Mouse (Mus musculus) intestine, embryonic 15.5 days (tissue): ENCODE results near the gene Cdt1. TPM values are rescaled to one million over a fixed set of nuclear protein-coding genes. Genes with fewer than 3 reads are reported as not detected.

Experiments used
- ATAC-seq: fragments of 200-750 bp; cut with Nextera tagmentation; 2 replicates; pipeline ENCODE4 v1.8.0; 2017; ENCODE audit warnings: moderate TSS enrichment, moderate library complexity
- H3K27ac ChIP-seq: fragments of 300-500 bp; sonication (generic); 2 replicates; pipeline ENCODE4 v1.5.1; 2015; ENCODE audit warnings: mild to moderate bottlenecking, inconsistent platforms
- H3K27me3 ChIP-seq: fragments of 300-500 bp; sonication (generic); replicated peaks from 2 replicates; pipeline ENCODE4 v1.6.1; 2015; ENCODE audit warnings: inconsistent platforms
- H3K36me3 ChIP-seq: fragments of 300-500 bp; sonication (generic); 2 replicates; pipeline ENCODE4 v1.6.1; 2015; ENCODE audit warnings: inconsistent platforms
- H3K4me1 ChIP-seq: fragments of 300-500 bp; sonication (generic); replicated peaks from 2 replicates; pipeline ENCODE4 v1.6.1; 2015; ENCODE audit warnings: inconsistent platforms
- H3K4me2 ChIP-seq: fragments of 300-500 bp; sonication (generic); replicated peaks from 2 replicates; pipeline ENCODE4 v1.6.1; 2015; ENCODE audit warnings: mild to moderate bottlenecking, inconsistent platforms
- H3K4me3 ChIP-seq: fragments of 300-500 bp; sonication (generic); replicated peaks from 2 replicates; pipeline ENCODE4 v1.5.1; 2015; ENCODE audit warnings: inconsistent platforms
- H3K9ac ChIP-seq: fragments of 300-500 bp; sonication (generic); 2 replicates; pipeline ENCODE4 v1.6.1; 2015; ENCODE audit warnings: inconsistent platforms
- H3K9me3 ChIP-seq: fragments of 300-500 bp; sonication (generic); 2 replicates; pipeline ENCODE4 v1.6.1; 2016; ENCODE audit warnings: inconsistent platforms
- WGBS: fragments of 180-500 bp; shearing (Covaris S2); methylation state at CpG from one replicate; pipeline ENCODE4 v1.1.7; 2015; 5-methylcytosine and 5-hydroxymethylcytosine counted together
- polyA plus RNA-seq: library from polyadenylated mRNA; unstranded; fragments of >200 nt; fragmentation: Nextera tagmentation; extraction: Ambion mirVana; gene quantifications from 2 replicates; pipeline ENCODE4 v1.2.1, GENCODE M21; 2015

The Cdt1 gene
- polyA plus RNA-seq, 1 experiment from 2014 or later = 41.8 TPM

DNA sequence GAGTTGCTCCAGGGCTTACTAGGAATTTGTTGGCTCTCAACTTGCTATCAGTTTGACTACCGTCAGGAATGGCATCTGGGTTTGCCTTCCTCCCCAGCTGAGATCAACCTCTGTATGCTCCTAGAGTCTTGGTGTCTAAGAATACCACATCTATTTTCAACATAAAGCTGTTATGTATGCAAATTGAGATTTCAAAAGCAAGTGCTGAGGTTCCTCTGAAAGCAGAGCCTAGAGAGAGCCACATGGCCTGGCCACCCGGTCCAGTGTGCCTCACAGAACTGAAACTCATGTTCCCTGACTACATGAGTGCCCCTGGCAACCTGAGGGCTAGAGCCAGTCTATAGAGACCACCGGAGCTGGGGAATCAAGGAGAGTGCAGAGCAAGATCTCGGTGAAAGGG is 37.6 kb downstream of the Cdt1 start:
- H3K4me1 ChIP-seq = 0 out of 2 replicates have a peak, but pooled peaks cover 4% of the 10 kb centered on the region
- H3K27ac ChIP-seq = no peak overlapping the region
- H3K9me3 ChIP-seq = no peaks in the 10 kb centered on the region
- H3K4me3 ChIP-seq = no peak overlapping the region
- no peak for ATAC-seq
- WGBS = 77% methylated on average over 4 of the region's 4 CpGs
- H3K4me2 ChIP-seq = no peak overlapping the region
- H3K9ac ChIP-seq = no peak overlapping the region
- H3K36me3 ChIP-seq = no peaks in the 10 kb centered on the region; the same call in 1 of the 2 replicates
- no peaks in the 10 kb centered on the region for H3K27me3 ChIP-seq

DNA sequence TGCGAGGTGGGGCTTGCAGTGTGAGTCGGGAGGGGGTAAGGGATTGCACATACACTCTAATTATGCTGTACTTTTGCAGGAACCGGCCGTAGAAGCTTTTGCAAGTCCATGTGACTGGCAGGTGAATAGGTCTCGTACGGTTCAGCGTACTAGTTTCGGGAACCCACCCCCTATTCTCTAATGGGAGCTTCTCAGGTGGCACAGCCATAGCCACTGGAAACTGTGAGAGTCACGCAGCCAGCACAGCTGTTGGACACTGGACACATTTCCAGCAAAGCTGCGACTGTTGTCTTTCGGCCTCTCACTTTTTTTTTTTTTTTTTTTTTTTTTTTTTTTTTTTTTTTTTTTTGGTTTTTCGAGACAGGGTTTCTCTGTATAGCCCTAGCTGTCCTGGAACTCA is 39.0 kb downstream of the Cdt1 start:
- Histone ChIP-seq H3K4me3 (no peak overlapping the region), H3K36me3 (no peaks in the 10 kb centered on the region), H3K9me3 (no peaks in the 10 kb centered on the region), H3K27ac (no peak overlapping the region), H3K27me3 (no peaks in the 10 kb centered on the region), H3K4me1 (0 out of 2 replicates have a peak, but pooled peaks cover 7% of the 10 kb centered on the region), H3K4me2 (no peak overlapping the region), H3K9ac (no peak overlapping the region)
- no peak for ATAC-seq
- 83% methylated on average over 11 of the region's 12 CpGs for WGBS

DNA sequence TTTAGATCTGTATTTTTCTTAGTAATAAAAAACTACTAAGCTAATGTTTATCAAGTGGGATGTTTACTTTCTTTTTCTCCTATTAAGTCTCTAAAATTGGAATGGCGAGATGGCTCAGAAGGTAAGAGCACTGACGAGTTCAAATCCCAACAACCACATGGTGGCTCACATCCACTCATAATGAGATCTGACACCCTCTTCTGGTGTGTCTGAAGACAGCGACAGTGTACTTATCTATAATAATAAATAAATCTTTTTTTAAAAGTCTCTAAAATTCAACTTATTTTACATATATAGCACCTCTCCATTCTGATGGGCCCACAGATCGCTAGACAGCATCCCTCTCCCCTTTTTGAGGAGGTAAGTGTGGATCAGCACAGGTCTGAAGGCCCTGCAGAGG is 42.4 kb downstream of the Cdt1 start:
- peak overlapping the region; percentile 83 for H3K4me2 ChIP-seq
- ATAC-seq = no peak
- H3K4me3 ChIP-seq = peak overlapping the region; percentile 60; the same call in 1 of the 2 replicates
- H3K9ac ChIP-seq = no peak overlapping the region
- no peaks in the 10 kb centered on the region for H3K27me3 ChIP-seq
- H3K4me1 ChIP-seq = peaks cover 18% of the 10 kb centered on the region
- no peaks in the 10 kb centered on the region for H3K9me3 ChIP-seq
- H3K36me3 ChIP-seq = peaks cover 2% of the 10 kb centered on the region; the same call in 1 of the 2 replicates
- H3K27ac ChIP-seq = no peak overlapping the region
- 61% methylated on average over 4 of the region's 4 CpGs for WGBS

GRCm38 (mm10) chr8:122610612-122611277 is 42.9 kb downstream of the Cdt1 start:
- Histone ChIP-seq H3K4me3 (peak overlapping the region; percentile 60), H3K9ac (peak overlapping the region; percentile 65), H3K9me3 (no peaks in the 10 kb centered on the region), H3K27ac (peak overlapping the region; percentile 58; the same call in 1 of the 2 replicates), H3K4me1 (peaks cover 20% of the 10 kb centered on the region), H3K4me2 (peak overlapping the region; percentile 83), H3K27me3 (no peaks in the 10 kb centered on the region), H3K36me3 (peaks cover 2% of the 10 kb centered on the region; the same call in 1 of the 2 replicates)
- WGBS = 5% methylated on average over 20 of the region's 20 CpGs
- ATAC-seq = peak; percentile 3

DNA sequence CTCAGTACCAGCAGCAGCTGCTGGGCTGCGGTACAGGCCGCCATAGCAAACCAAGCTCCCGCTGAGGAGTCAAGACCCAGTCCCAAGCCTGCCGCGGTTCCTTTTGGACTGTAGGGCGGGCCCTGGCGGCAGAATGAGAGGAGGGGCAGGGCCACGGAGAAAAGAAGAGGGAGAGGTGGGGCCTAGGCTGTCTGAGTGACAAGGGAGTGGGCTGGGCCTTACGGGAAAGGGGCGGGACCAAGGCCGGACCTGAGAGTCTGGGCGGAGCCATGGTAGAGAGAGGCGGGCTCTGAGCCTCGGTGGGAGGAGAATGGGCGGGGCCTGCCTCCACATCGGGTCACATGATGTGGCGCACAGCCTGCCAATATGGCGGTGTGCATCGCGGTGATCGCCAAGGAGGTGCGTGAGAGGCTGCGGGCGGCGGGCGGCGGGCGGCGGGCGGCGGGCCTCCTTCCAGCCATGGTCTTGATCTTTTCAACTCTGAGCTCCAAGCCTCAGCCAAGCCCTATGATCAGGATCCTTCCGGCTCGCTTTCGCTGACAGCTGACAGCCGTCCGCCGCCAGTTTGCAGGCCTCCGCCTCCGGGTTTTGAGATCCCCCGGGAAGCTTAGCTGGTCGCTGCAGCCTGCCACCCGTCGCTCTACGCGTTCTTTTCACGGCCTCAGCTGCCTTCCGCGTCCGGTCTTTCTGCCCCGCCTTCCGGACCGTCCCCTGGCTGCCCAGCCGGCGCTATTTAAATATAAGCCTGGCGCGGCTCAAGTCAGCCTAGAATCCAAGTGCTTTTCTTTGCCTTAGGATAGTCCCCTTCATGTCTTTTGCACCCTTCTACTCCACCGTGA is 43.7 kb downstream of the Cdt1 start, which contains the start of the genes Galns and Trappc2l:
Gene Galns, minus strand, starts transcription at position 169 of the 839 bp plus-strand sequence.
Gene Trappc2l, plus strand, starts transcription at position 346 of the 839 bp plus-strand sequence.
- Histone ChIP-seq H3K4me3 (peak within 1 kb of the TSS; percentile 60), H3K9me3 (no peaks in the 10 kb centered on the region), H3K27ac (peak within 1 kb of the TSS; percentile 86), H3K4me2 (peak within 1 kb of the TSS; percentile 83), H3K27me3 (no peaks in the 10 kb centered on the region), H3K9ac (peak within 1 kb of the TSS; percentile 72), H3K4me1 (peaks cover 21% of the 10 kb centered on the region), H3K36me3 (peaks cover 2% of the 10 kb centered on the region; the same call in 1 of the 2 replicates)
- WGBS = under 1% methylated on average over 47 of the region's 57 CpGs
- peak; percentile 98 for ATAC-seq

- H3K27ac ChIP-seq = peak overlapping the region; percentile 33; the same call in 1 of the 2 replicates
- WGBS = 66% methylated on average over 9 of the region's 9 CpGs
- no peaks in the 10 kb centered on the region for H3K9me3 ChIP-seq
These were observed 48.5 kb downstream of the Cdt1 start for GRCm38 (mm10) chr8:122616181-122616905.

GRCm38 (mm10) chr8:122617947-122618546 is 50.2 kb downstream of the Cdt1 start:
- H3K27ac ChIP-seq = no peak overlapping the region
- peak; percentile 18; the same call in 1 of the 2 replicates for ATAC-seq
- no peaks in the 10 kb centered on the region for H3K9me3 ChIP-seq
- H3K4me1 ChIP-seq = peaks cover 12% of the 10 kb centered on the region
- H3K27me3 ChIP-seq = no peaks in the 10 kb centered on the region
- WGBS = 26% methylated on average over 5 of the region's 7 CpGs
- H3K4me2 ChIP-seq = peak overlapping the region; percentile 36; the same call in 1 of the 2 replicates
- peaks cover 2% of the 10 kb centered on the region; the same call in 1 of the 2 replicates for H3K36me3 ChIP-seq
- H3K9ac ChIP-seq = no peak overlapping the region
- H3K4me3 ChIP-seq = no peak overlapping the region

More at GRCm38 (mm10) chr8:122616181-122616905, 48.5 kb downstream of the Cdt1 start:
- Histone ChIP-seq H3K4me1 (peaks cover 18% of the 10 kb centered on the region), H3K4me3 (no peak overlapping the region), H3K9ac (no peak overlapping the region), H3K36me3 (peaks cover 2% of the 10 kb centered on the region; the same call in 1 of the 2 replicates), H3K4me2 (no peak overlapping the region), H3K27me3 (no peaks in the 10 kb centered on the region)
- ATAC-seq = no peak

- Histone ChIP-seq H3K9me3 (no peaks in the 10 kb centered on the region), H3K27ac (no peak overlapping the region), H3K36me3 (no peaks in the 10 kb centered on the region), H3K4me3 (no peak overlapping the region), H3K27me3 (no peaks in the 10 kb centered on the region), H3K4me2 (no peak overlapping the region), H3K4me1 (peaks cover 12% of the 10 kb centered on the region; the same call in 1 of the 2 replicates), H3K9ac (no peak overlapping the region)
- no peak for ATAC-seq
- 81% methylated on average over 6 of the region's 6 CpGs for WGBS
These were observed 51.0 kb downstream of the Cdt1 start for GRCm38 (mm10) chr8:122618660-122619378.

DNA sequence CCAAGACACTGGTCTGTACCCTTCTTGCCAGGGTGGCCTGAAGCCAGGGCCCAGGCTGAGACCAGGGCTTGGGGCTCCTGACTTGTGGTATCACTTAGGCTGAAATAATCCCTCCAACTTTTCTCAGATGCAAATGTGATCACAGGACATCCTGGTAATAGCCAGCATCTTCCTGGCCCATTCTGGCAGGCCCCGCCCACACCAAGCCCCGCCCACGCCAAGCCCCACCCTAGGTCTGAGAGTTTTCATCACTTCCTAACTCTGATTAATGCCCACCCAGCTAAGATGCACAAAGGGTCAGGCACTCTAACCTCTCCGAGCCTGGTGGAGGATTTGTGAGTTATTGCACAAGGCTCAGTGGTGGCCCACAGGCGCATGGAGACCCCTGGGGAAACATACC is 52.6 kb downstream of the Cdt1 start:
- H3K36me3 ChIP-seq = no peaks in the 10 kb centered on the region
- no peak overlapping the region for H3K27ac ChIP-seq
- H3K4me3 ChIP-seq = no peak overlapping the region
- peaks cover 16% of the 10 kb centered on the region; the same call in 1 of the 2 replicates for H3K4me1 ChIP-seq
- 27% methylated on average over 5 of the region's 5 CpGs for WGBS
- H3K9me3 ChIP-seq = no peaks in the 10 kb centered on the region
- no peak for ATAC-seq
- H3K9ac ChIP-seq = no peak overlapping the region
- no peak overlapping the region for H3K4me2 ChIP-seq
- no peaks in the 10 kb centered on the region for H3K27me3 ChIP-seq

GRCm38 (mm10) chr8:122622727-122623126 is 54.9 kb downstream of the Cdt1 start, which contains the start of gene Pabpn1l:
Gene Pabpn1l (minus strand): TSS chr8:122622739.
- WGBS = 58% methylated on average over 6 of the region's 6 CpGs

More at GRCm38 (mm10) chr8:122622727-122623126, 54.9 kb downstream of the Cdt1 start, which contains the start of gene Pabpn1l:
- Histone ChIP-seq H3K27me3 (no peaks in the 10 kb centered on the region), H3K36me3 (no peaks in the 10 kb centered on the region), H3K9me3 (no peaks in the 10 kb centered on the region), H3K4me3 (no peak within 1 kb of the TSS), H3K9ac (no peak within 1 kb of the TSS), H3K4me2 (no peak within 1 kb of the TSS), H3K4me1 (peaks cover 17% of the 10 kb centered on the region; the same call in 1 of the 2 replicates), H3K27ac (no peak within 1 kb of the TSS)
- ATAC-seq = no peak
